Mouse (Mus musculus) ES-E14 (cell line): ENCODE data around the gene Cxcr4.

Source experiments
- CHD2 ChIP-seq: IDR thresholded peaks from 2 replicates; pipeline ENCODE4 v1.6.1; 2014; ENCODE audit warnings: mild to moderate bottlenecking, low read depth, low read length, inconsistent platforms
- HCFC1 ChIP-seq: IDR thresholded peaks from 2 replicates; pipeline ENCODE4 v1.6.1; 2012; ENCODE audit warnings: low read length, inconsistent platforms, borderline replicate concordance; ENCODE audit not compliant: insufficient read depth
- MAFK ChIP-seq: IDR thresholded peaks from 2 replicates; pipeline ENCODE4 v1.6.1; 2014; ENCODE audit warnings: mild to moderate bottlenecking, low read depth, low read length, inconsistent platforms; ENCODE audit not compliant: insufficient read depth

DNA sequence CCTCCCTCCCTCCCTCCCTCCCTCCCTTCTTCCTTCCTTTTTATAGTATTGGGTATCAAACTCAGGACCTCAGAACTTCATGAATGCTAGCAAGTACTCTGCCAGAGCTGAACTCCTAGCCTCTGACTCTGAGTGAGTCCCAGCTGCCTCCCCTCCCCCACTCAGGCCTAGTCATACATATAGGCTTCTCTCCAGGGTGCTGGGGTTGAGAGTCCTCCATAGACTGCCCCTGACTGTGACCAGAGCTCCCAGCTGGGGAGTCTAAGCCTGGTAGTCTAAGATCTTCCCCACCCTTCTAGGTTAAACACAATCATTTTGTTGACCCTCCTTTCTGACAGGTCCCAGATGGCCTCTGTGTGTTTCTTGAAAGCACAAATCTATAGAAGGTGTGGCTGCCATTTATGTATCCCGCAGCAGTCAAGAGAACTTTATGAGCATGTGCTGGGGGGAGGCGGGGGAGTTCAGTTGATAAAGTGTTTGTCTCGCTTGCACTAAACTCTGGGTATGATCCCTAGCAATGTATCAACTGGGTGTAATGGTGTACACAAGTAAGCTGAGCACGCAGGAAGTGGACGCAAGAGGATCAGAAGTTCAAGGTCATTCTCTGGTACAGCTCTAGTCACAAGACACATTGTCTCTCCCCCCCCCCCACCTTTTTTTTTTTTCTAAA is 10.1 kb upstream of the Cxcr4 start:
- TF ChIP-seq HCFC1, result no peak
- TF ChIP-seq MAFK, result no peak
- no peak for TF ChIP-seq CHD2
